Mouse (Mus musculus) cortical plate, adult 2 months (tissue): Measurements from ENCODE around the gene Phldb2.
A peak's percentile ranks its signal among the peaks of the same experiment; 100 is the strongest.

Source experiments
- CTCF ChIP-seq: fragments of 200-500 bp; IDR thresholded peaks from 2 replicates; pipeline ENCODE4 v1.5.1; 2011; ENCODE audit warnings: mild to moderate bottlenecking, control low read depth, low read length; ENCODE audit not compliant: insufficient read depth; ENCODE audit errors: extremely low read depth
- POLR2A ChIP-seq: fragments of 200-500 bp; IDR thresholded peaks from 2 replicates; pipeline ENCODE4 v1.6.1; 2011; ENCODE audit warnings: mild to moderate bottlenecking, low read length, control low read depth; ENCODE audit not compliant: insufficient read depth; ENCODE audit errors: extremely low read depth

- peak; percentile 33; the same call in 1 of the 2 replicates for TF ChIP-seq CTCF
- no peak for TF ChIP-seq POLR2A
Observed at GRCm38 (mm10) chr16:45786639-45787038, 166.8 kb downstream of the Phldb2 start.
